Mouse (Mus musculus): ENCODE data around the gene Vps11.
A peak's percentile ranks its signal among the peaks of the same experiment; 100 is the strongest.
"Not testable (repeated sequence)": the region's sequence is repeated elsewhere in the genome, so short reads cannot be mapped to it uniquely, and the experiment has no call there.

The Vps11 gene

DNA sequence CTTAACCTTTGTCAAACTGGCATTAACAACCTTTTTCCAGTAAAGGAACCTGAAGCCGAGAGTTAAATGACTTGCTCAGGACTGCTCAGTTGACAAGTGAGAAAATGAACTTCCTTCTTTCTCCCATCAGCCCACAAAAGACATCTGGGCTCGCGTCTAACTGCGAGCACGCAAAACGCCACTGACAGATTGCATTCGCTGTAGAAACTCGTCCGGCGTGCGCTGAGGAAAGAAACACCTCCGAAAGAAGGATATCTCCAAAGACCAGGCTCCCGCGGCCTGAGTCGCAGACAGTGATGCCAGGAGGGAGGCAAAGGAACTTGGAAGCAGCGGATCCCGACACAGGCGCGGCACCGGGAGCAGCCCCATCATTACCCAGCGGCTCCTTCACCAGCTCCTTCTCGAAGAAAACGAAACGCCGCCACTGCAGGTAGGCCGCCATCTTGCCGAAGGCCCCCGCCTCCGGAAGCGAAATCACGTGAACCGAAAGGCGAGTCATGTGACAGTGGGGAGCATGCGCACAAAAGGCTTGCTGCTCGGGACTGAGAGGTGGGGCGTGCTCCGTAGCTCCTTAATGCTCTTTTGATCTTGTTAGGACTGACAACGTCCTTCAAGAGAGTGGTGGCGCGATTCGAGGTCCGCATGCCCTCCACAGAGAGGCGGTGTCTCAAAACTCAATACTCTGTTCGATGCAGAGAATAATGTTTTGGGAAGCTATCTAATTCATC is at the start of gene Vps11:
TSS of gene Vps11 (minus strand) at position 481 of the 728 bp plus-strand sequence.
- DNase-seq (ENCODE audit: low read depth): peak; percentile 98

DNA sequence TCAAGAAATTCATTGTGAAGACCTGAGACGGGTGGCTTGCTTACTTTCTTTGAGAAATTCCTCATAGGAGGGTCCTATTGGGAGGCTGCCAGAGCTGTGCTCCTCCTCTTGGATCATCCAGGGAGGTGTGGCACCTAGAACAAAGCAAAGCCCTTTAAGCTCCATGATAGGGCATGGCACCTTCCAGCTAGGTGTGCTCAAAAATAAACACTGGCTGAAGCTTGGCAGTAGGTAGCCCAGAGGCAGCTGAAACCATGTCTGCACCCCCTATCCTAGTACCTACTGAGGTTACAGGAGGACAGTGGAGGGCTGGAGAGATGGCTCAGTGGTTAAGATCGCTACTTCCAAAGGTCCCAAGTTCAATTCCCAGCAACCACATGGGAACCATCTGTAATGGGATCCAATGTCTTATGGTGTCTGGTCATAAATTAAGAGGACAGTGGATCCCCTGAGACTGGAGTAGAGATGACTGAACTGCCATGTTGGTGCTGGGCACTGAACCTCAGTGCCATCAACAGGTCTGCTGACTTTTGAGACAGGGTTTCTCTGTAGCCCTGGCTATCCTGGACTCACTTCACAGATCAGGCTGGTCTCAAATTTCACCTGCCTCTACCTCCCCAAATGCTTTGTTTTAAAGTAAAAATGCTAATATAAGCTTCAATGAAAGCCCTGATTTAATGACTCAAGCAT is 49.3 kb upstream of the Vps11 start:
- no peak for DNase-seq (ENCODE audit: low read depth)

DNA sequence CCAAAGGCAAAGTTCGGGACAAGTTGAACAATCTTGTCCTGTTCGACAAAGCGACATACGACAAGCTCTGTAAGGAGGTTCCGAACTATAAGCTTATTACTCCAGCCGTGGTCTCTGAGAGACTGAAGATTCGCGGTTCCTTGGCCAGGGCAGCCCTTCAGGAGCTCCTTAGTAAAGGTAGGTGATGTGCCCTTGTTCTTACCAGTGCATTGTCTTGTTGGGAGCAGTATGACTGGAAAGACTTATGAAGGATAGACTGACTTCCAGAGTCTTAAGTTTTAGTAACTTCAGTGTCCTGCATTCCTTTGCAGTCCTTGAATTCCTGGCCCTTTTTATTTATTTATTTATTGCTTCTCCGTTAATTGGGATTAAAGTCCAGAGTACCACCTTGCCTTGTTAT is 47.2 kb upstream of the Vps11 start:
- not testable (repeated sequence) for DNase-seq (ENCODE audit: low read depth)

DNA sequence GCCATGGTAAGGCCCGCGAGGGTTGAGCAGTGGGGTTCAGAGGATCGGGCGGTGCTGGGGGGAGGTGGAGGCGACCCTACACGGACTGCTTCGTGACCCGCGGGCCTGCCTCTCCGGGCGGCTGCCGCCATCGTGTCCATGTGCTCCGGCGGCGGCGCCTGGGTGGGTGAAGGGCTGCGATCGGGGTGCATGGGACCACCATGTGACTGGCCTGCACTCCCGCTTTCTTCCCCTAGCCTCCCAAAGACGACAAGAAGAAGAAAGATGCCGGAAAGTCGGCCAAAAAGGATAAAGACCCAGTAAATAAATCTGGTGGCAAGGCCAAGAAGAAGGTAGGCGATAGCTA is 46.3 kb upstream of the Vps11 start:
- DNase-seq (ENCODE audit: low read depth): no peak

DNA sequence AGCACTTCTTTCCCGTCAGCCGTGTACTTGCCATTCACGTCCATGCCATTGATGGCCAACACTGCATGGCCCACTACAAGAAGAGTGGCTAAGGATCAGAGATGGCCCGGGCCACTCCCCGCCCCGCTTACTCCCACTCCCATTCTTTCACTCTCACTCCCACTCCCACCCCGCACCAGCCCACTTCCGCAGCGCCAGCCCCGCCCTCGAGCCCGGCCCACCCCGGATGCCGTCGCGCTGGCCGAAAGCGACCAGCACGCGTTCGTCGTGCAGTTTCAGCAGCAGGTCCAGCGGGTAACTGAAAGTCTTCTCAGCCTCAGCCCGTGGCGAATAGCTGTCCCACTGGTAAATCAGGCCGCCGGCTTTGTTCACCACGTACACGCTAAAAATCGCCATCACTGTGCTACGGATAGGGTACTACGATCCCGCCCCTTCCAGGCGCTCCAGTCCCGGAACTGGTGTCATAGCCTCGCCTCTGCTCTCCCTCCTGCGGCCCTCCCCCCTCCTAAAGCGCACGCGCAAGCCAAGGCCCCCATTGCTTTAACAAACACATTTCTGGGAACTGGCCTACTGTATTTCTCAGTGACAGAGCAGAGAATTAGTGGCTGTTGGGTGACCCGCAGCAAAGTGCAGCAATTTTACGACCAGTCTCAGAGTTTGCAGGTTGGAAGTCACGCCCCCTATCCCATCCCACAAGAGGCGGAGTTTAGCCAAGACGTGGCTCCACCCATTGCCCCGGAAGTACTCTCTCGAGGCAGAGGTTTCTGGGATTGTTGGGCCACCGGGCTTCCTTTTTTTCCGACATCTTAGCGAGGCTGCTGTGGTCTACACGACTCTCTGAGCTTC is 45.7 kb upstream of the Vps11 start, which contains the start of the genes Rps25 and Trappc4:
TSS of gene Rps25 (plus strand) at position 234 of the 846 bp plus-strand sequence.
TSS of gene Trappc4 (minus strand) at position 695 of the 846 bp plus-strand sequence.
- peak; percentile 92 for DNase-seq (ENCODE audit: low read depth)

DNA sequence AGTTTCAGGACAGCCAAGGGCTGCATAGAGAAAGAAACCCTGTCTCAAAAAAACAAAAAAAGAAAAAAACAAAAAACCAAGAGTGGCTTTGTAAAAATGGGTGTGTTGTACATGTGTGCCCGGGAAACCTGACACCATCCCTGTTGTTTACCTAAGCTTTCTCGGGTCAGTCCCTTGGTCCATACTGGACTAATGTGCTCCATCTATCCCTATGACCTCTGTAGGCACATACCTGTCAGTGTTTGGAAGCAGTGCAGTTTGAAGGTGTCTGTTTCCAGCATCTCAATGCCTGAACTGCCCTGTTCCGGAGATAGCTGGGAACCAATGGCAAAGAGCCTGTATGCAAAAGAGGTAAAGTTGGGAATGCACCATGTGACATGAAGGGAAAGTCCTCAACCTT is 43.5 kb upstream of the Vps11 start:
- no peak for DNase-seq (ENCODE audit: low read depth)

DNA sequence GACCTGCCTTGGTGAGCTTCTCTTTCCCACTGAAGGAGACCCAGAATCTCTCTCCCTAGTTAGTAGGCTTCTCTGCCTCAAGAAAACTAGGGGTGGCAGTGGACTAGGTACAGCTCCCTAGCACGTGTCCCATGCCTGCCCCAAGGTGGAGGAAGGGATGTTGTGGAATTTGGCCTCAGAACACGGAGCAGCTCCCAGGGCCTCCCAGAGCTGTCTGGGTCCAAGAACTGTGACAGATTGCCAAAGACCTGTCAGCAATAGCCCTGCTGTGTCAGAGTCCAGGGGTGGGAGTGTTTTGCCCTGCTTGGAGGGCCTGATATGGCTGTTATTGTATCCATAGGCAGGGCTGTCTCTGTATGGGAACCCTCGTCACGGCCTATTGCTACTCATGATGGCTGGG is 39.6 kb upstream of the Vps11 start:
- no peak for DNase-seq (ENCODE audit: low read depth)

DNA sequence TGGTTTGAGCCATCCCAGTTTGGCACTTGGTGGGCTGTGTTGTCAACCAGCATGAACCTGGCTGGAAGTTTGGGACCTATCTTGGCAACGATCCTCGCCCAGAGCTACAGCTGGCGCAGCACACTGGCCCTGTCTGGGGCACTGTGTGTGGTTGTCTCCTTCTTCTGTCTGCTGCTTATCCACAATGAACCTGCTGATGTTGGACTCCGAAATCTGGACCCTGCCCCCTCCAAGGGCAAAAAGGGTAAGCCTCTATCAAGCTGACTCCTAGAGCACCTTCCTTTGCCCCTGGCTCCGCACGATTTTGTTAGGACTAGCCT is 38.3 kb upstream of the Vps11 start:
- no peak for DNase-seq (ENCODE audit: low read depth)

DNA sequence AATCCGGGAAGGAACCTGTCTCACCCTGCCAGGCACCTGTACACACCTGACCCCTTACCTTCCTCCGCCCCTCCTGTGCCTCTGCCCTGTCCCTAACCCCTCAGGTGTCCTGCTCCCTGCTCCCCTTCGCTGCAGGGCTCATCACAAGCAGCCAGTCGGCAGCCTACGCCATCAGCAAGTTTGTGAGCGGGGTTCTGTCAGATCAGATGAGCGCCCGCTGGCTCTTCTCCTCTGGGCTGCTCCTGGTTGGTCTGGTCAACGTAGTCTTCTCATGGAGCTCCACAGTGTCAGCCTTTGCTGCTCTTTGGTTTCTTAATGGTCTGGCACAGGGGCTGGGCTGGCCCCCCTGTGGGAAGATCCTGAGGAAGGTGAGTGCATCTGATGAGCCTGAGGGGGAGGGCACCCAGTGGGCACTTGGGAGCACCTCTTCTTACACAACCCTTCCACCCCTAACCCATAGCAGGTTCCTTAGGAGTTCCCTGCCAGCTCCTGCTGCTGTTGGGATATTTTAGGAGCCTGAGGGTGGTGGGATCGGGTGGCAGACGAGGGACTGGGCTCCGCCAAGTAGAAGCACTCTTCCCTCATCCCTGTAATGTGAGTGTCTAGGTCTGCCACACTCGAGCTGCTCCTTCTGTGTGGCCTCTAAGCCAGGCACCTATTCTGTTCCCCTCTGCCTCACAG is 37.8 kb upstream of the Vps11 start:
- no peak for DNase-seq (ENCODE audit: low read depth)

DNA sequence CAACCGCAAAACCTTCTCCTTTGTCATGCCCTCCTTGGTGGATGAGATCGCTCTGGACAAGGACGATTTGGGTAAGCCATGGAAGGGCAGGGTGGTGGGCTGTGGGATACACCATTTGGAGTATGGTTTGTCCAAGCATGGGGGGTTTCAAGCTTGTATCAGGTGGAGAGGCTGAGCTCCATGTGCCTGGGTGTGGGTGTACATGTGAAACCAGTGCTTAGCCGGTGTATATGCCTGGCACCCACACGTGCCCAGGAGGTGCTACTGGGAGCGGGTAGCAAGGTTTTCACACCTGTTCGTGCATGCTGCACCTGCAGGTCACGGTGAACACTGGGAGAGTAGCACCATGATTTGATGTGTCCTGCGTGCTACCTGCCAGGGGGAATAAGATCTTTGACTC is 37.1 kb upstream of the Vps11 start:
- DNase-seq (ENCODE audit: low read depth): no peak

DNA sequence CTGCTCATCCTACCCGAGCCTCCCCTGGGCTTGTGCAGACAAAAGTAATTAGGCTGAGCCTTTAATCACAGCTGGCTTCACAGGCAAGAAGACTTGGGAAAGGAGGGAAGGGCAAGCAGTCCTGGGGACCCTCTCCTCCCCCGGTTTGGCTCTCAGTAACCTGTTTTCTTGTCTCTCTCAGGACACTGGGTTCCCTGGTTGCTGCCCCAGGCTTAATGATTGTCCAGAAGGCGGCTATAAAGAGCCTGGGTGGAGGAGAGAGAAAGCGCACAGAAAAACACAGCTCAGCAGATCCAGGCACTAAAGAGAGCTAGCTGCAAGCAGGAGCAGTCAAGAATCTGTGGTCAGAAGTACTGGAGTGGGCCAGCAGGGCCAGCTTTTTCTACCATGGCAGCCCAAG is 36.6 kb upstream of the Vps11 start:
- DNase-seq (ENCODE audit: low read depth): no peak

DNA sequence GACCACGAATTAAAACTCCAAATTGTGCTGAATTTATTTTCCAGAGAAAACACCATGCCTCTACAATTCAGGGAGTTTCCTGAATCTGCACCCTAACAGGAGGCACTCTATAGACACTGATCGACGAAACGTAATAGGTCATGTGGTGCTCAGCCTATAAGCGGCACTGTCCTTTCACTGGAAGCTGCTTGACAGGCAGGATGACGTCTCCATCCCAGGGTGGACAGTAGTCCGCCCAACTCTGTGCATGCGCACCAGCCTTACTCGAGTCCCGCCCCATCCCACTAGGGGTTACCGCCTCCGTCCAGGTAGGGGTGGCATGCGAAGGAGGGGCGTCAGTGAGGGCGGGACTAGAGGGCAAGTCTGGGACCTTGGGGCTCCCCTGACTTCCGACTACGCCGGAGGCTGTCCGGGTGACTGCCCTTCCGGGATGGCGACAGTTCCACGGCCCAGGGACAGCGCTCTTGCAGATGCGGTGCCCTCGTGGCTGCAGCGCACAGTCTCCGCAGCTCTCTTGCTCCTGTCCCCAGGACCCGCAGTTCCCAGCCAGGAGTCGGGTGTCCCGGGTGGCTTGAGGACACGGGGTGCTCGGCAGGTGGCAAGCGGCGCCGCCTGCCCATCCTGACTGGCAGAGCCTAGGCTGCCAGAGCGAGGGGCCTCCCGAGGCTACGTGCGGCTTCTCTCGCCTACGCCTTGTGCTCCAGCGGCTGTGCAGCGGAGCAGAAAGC is 35.4 kb upstream of the Vps11 start, which contains the start of gene Slc37a4:
TSS of gene Slc37a4 (plus strand) at position 169 of the 728 bp plus-strand sequence.
- DNase-seq (ENCODE audit: low read depth): peak; percentile 97

DNA sequence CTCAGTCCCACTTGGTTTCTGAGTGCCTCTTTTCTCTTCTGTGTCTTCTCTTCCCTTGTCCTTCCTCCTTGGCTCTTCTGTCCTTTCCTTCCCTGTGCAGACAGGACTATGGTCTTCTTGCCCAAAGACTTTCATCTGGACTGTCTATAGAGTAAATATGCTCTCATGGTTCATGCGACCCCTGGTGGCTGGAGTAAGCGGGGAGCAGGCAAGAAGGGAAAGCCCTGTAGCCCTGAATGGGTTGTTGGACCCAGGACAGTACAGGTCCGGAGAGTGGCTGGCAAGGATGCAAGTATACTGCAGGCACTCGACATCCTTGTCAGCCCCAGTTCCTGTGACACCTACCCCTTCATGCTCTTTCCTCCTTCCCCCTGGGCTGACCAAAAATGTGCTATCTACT is 30.0 kb upstream of the Vps11 start:
- DNase-seq (ENCODE audit: low read depth): no peak

DNA sequence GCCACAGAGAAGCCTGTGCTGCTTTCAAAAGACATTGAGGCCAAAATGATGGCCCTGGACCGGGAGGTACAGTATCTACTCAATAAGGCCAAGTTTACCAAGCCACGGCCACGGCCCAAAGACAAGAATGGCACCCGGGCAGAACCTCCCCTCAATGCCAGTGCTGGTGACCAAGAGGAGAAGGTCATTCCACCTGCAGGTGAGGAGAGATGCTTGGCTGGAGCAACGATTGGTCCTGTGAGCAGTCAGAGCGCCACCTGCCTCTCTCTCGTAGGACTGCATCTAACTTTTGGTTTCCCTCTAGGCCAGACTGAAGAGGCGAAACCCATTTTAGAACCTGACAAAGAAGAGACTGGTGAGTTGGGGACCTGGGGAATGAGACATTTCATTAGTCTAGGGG is 27.8 kb upstream of the Vps11 start:
- no peak for DNase-seq (ENCODE audit: low read depth)

DNA sequence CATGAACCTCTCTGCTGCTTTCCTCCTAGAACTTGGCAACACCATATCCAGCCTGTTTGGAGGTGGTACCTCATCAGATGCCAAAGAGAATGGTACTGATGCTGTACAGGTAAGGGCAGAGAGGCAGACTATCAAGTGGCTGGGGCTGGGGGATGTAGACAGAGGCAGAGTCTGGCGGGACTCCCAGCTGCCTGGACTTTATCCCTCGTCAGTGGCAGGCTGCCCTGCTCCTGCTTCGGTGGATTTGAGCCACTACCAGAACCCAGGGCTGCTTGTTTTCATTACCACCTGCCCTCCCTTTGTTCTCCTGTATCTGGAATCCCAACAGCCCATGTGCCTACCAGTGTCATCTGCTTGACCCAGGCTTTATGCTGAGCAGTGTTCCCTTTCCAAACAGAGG is 25.8 kb upstream of the Vps11 start:
- DNase-seq (ENCODE audit: low read depth): no peak

DNA sequence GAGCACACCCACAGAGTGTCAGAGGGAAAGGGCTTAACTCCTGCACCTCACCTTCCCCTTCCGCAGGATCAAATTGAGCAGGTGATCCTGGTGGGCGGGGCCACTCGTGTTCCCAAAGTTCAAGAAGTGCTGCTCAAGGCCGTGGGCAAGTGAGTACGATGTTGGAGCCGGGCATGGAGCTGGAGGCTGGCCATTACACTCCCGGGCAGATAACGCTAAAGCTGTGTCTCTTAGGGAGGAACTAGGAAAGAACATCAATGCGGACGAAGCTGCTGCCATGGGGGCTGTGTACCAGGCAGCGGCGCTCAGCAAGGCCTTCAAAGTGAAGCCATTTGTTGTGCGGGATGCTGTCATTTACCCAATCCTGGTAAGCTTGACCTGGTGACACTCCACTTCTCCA is 23.1 kb upstream of the Vps11 start:
- DNase-seq (ENCODE audit: low read depth): no peak

DNA sequence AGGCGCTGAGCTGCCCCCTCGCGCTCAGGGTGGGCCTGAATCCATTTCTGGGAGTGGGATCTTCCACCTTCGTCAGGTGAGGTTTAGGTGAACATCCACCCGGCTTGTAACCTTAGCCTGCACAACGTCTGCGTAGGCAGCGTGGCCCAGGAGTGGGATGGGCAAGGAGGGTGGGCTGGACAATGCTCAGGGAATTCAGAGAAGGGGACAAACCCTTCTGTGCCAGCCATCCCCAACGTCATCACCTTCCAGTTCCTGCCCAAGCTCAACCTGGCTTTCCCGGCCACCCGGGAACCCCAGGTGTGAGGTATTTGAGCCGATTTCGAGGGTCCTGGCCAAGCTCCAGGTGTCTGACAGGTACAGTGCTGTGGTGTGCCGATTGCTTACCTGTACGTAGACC is 18.4 kb upstream of the Vps11 start:
- DNase-seq (ENCODE audit: low read depth): no peak

DNA sequence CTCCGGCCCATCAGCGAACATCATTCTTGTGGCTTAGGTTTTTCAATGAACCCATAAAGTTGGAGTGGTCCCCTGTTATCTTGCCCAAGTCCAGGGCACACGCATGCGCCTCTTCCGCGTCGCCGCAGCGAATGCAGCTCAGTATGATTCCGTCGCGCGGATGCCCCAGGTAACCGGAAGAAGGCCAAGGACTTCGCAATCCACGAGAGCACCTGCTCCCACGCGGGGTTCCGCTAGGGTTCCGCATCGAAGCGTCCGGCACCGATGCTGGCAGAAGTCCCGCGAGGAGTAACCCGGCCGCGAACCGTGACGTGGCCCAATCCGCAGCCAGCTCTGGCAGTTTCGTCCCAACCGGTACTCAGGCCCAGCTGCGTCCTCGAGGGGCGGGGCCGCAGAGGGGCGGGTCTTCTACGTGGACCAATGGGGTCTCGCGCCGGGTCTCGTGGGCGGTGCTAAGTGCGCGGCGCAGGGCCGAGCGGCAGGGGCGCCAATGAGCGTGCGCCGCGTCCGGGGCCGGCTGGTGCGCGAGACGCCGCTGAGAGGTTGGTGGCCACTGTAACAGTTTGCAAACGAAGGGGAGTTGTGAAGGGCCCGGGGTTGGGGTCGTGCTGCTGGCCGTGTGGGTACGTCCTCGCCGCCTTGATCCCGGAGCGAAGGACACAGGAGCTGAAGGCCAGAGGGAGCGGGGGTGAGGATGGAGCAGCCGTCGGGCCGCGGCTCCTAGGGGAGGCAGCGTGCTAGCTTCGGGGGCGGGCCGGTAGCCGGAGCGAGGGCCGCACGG is 17.8 kb upstream of the Vps11 start, which contains the start of gene Hyou1:
TSS of gene Hyou1 (plus strand) at position 437 of the 781 bp plus-strand sequence.
- peak; percentile 91 for DNase-seq (ENCODE audit: low read depth)

DNA sequence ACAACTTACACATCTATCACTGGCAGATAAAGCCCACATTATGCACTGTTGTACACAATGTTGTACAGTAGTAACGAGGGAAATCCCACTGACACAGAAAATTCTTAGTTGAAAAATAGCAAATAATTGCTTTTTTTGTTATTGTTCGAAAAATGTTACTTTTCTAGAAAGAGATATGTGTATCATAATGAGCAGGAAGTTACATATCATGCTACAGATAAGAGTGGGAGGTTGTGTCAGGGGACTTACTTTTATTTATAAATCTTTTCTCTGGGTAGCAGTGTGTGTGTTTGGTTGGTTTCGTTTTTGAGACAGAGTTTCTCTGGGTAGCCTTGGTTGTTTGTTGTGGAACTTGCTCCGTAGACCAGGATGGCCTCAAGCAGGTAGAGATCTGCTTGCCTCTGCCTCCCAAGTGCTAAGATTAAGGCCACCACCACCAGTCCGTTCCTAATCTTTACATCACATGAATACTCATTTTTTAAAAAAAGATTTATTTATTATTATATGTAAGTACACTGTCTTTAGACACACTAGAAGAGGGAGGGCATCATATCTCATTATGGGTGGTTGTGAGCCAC is 16.8 kb upstream of the Vps11 start:
- no peak for DNase-seq (ENCODE audit: low read depth)

DNA sequence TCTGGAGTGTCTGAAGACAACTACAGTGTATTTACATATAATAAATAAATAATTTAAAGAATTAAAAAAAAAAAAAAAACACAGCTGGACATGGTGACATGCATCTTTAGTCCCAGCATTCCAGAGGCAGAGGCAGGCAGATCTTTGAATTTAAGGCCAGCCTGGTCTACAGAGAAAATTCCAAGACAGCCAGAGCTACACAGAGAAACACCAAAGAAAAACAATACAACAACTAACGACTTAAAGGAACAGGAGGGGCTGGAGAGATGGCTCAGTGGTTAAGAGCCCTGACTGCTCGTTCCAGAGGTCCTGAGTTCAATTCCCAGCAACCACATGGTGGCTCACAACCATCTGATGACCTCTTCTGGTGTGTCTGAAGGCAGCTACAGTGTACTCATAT is 15.9 kb upstream of the Vps11 start:
- DNase-seq (ENCODE audit: low read depth): not testable (repeated sequence)

Measured in c-Kit-positive CD71-negative TER-119-negative erythroid progenitor cells, embryonic 14.5 days (primary cell).